In genomic region chr2:155991863-155992321, GRCm38 (mm10) we compare ENCODE assay signal across 9 mouse cellular contexts. TPM values are rescaled to one million over a fixed set of nuclear protein-coding genes. Genes with fewer than 3 reads are reported as not detected.
A peak's percentile ranks its signal among the peaks of the same experiment; 100 is the strongest.
DNase-seq lines count a peak whose midpoint lies in the region; ATAC-seq and TF ChIP-seq lines count a peak whose summit lies in the region.
"Had no signal": no experiment of that assay in that cellular context is flagged by ENCODE, and none has a peak within 500 bp of the region (broad histone marks: within the 10 kb centered on the region; RNA-seq: fewer than 3 reads in every experiment).

No protein-coding gene starts in this region.

- no peak overlapping the region for H3K4me3 ChIP-seq in hindbrain, embryonic 15.5 days
- no peak overlapping the region for H3K4me3 ChIP-seq in hindbrain, embryonic 11.5 days (ENCODE audit: low read depth, low read length)
- no peak overlapping the region for H3K4me3 ChIP-seq in intestine, embryonic 16.5 days (ENCODE audit: low read length)
- peak overlapping the region; percentile 63 for H3K4me3 ChIP-seq in liver, embryonic 13.5 days (replicated peaks)

- DNase-seq in hindbrain, embryonic 11.5 days (ENCODE audit: low spot score), result no peak
- DNase-seq in brain, embryonic 14.5 days (ENCODE audit: low read depth), result peak; percentile 68
- DNase-seq in frontal cortex, postnatal 36 days (ENCODE audit: low spot score in 2 of 2), result peak; percentile 19 to 53
- peak; percentile 40 for DNase-seq in liver, embryonic 13.5 days
- DNase-seq in right cerebral cortex, postnatal 4 days, result peak; percentile 47
- no peak for DNase-seq in thymus, postnatal 0 days (ENCODE audit: low spot score)

- H3K4me2 ChIP-seq in hindbrain, embryonic 15.5 days, result no peak overlapping the region
- no peak overlapping the region for H3K4me2 ChIP-seq in hindbrain, embryonic 11.5 days (replicated peaks; ENCODE audit: low read depth, low read length)
- H3K4me2 ChIP-seq in intestine, embryonic 16.5 days (ENCODE audit: low read depth, low read length), result no peak overlapping the region
- H3K4me2 ChIP-seq in liver, embryonic 13.5 days, result peak overlapping the region; percentile 74

- peaks cover 91% of the 10 kb centered on the region for H3K36me3 ChIP-seq in hindbrain, embryonic 15.5 days
- peaks cover 15% of the 10 kb centered on the region for H3K36me3 ChIP-seq in hindbrain, embryonic 11.5 days (ENCODE audit: control insufficient read depth, insufficient read depth, low read length)
- H3K36me3 ChIP-seq in intestine, embryonic 16.5 days (ENCODE audit: control insufficient read depth, insufficient read depth, low read length), result peaks cover 27% of the 10 kb centered on the region
- peaks cover 92% of the 10 kb centered on the region for H3K36me3 ChIP-seq in liver, embryonic 13.5 days

- no peak overlapping the region for H3K9ac ChIP-seq in hindbrain, embryonic 15.5 days
- no peak overlapping the region for H3K9ac ChIP-seq in hindbrain, embryonic 11.5 days (ENCODE audit: low read depth, low read length)
- H3K9ac ChIP-seq in intestine, embryonic 16.5 days (ENCODE audit: low read depth, low read length), result 0 out of 2 replicates have a peak overlapping the region, but pooled peaks have one; percentile 34
- peak overlapping the region; percentile 73 for H3K9ac ChIP-seq in liver, embryonic 13.5 days

- no peaks in the 10 kb centered on the region for H3K9me3 ChIP-seq in hindbrain, embryonic 15.5 days
- no peaks in the 10 kb centered on the region for H3K9me3 ChIP-seq in hindbrain, embryonic 11.5 days (ENCODE audit: control insufficient read depth, low read length)
- H3K9me3 ChIP-seq in intestine, embryonic 16.5 days (ENCODE audit: control insufficient read depth, low read length), result no peaks in the 10 kb centered on the region
- H3K9me3 ChIP-seq in liver, embryonic 13.5 days (replicated peaks), result no peaks in the 10 kb centered on the region

- WGBS in hindbrain, embryonic 15.5 days, result 76% methylated on average over 14 of the region's 14 CpGs
- 87% methylated on average over 14 of the region's 14 CpGs for WGBS in hindbrain, embryonic 11.5 days
- 73% methylated on average over 14 of the region's 14 CpGs for WGBS in intestine, embryonic 16.5 days
- 75% methylated on average over 14 of the region's 14 CpGs for WGBS in liver, embryonic 13.5 days (ENCODE audit: insufficient replicate concordance)

- H3K4me1 ChIP-seq in hindbrain, embryonic 15.5 days (replicated peaks), result no peaks in the 10 kb centered on the region
- H3K4me1 ChIP-seq in hindbrain, embryonic 11.5 days (replicated peaks; ENCODE audit: control insufficient read depth, insufficient read depth, low read length), result no peaks in the 10 kb centered on the region
- peaks cover 9% of the 10 kb centered on the region; the same call in 1 of the 2 replicates for H3K4me1 ChIP-seq in intestine, embryonic 16.5 days (ENCODE audit: control insufficient read depth, insufficient read depth, low read length)
- peaks cover 81% of the 10 kb centered on the region for H3K4me1 ChIP-seq in liver, embryonic 13.5 days (replicated peaks)

- TF ChIP-seq CTCF in brain, embryonic 14.5 days (IDR thresholded peaks at IDR 0.05; ENCODE audit: borderline replicate concordance, extremely low read depth, insufficient read depth, insufficient read length), result no peak

- peak overlapping the region; percentile 52 for H3K27ac ChIP-seq in hindbrain, embryonic 15.5 days (replicated peaks)
- no peak overlapping the region for H3K27ac ChIP-seq in hindbrain, embryonic 11.5 days (ENCODE audit: low read depth, low read length)
- H3K27ac ChIP-seq in intestine, embryonic 16.5 days (ENCODE audit: low read length), result peak overlapping the region; percentile 71
- peak overlapping the region; percentile 94 for H3K27ac ChIP-seq in liver, embryonic 13.5 days

- H3K27me3 ChIP-seq in hindbrain, embryonic 15.5 days, result no peaks in the 10 kb centered on the region
- H3K27me3 ChIP-seq in hindbrain, embryonic 11.5 days (ENCODE audit: control insufficient read depth, insufficient read depth, low read length), result no peaks in the 10 kb centered on the region
- H3K27me3 ChIP-seq in intestine, embryonic 16.5 days (replicated peaks; ENCODE audit: control insufficient read depth, insufficient read depth, low read length), result no peaks in the 10 kb centered on the region
- no peaks in the 10 kb centered on the region for H3K27me3 ChIP-seq in liver, embryonic 13.5 days

- TF ChIP-seq POLR2A in brain, embryonic 14.5 days (IDR thresholded peaks at IDR 0.05; ENCODE audit: borderline replicate concordance, extremely low read depth, insufficient read depth, insufficient read length, poor library complexity, severe bottlenecking), result no peak

- ATAC-seq in hindbrain, embryonic 15.5 days (ENCODE audit: low FRiP score, low read depth), result peak; percentile 75; the same call in 1 of the 2 replicates
- no peak for ATAC-seq in hindbrain, embryonic 11.5 days (ENCODE audit: low FRiP score)
- ATAC-seq in intestine, embryonic 16.5 days, result peak; percentile 94
- ATAC-seq in liver, embryonic 13.5 days (ENCODE audit: low read depth), result peak; percentile 37

RNA-seq across cellular contexts. Expression of gene 6430550D23Rik, which starts 15.9 kb away (rescaled TPM):
- 1.2 and 2.9 TPM in 2 replicates for polyA plus RNA-seq in hindbrain, embryonic 15.5 days (2015; fragmentation: Nextera tagmentation; extraction: Ambion mirVana)
- polyA plus RNA-seq in hindbrain, embryonic 11.5 days (2014; fragmentation: Nextera tagmentation; extraction: Ambion mirVana), result 1.4 and 2.5 TPM in 2 replicates
- 3.0 and 5.9 TPM in 2 replicates for polyA plus RNA-seq in brain, embryonic 14.5 days (2012; rRNA removed)
- 1.7 and 1.9 TPM in 2 replicates for polyA plus RNA-seq in intestine, embryonic 16.5 days (2015; fragmentation: Nextera tagmentation; extraction: Ambion mirVana)
- 1.3 and 1.9 TPM in 2 replicates for polyA plus RNA-seq in liver, embryonic 13.5 days (2015; fragmentation: Nextera tagmentation; extraction: Ambion mirVana)
- polyA plus RNA-seq in thymus, postnatal 0 days (2015; fragmentation: Nextera tagmentation; extraction: Ambion mirVana), result 2.1 TPM in 2 replicates

RNA-seq across cellular contexts. Expression of gene Ergic3, which starts 16.0 kb away (rescaled TPM):
- polyA plus RNA-seq in hindbrain, embryonic 15.5 days (2015; fragmentation: Nextera tagmentation; extraction: Ambion mirVana), result 426 and 467 TPM in 2 replicates
- polyA plus RNA-seq in hindbrain, embryonic 11.5 days (2014; fragmentation: Nextera tagmentation; extraction: Ambion mirVana), result 238 and 243 TPM in 2 replicates
- polyA plus RNA-seq in brain, embryonic 14.5 days (2012; rRNA removed), result 418 and 463 TPM in 2 replicates
- polyA plus RNA-seq in intestine, embryonic 16.5 days (2015; fragmentation: Nextera tagmentation; extraction: Ambion mirVana), result 268 and 281 TPM in 2 replicates
- 90.8 and 96.9 TPM in 2 replicates for polyA plus RNA-seq in liver, embryonic 13.5 days (2015; fragmentation: Nextera tagmentation; extraction: Ambion mirVana)
- 175 and 186 TPM in 2 replicates for polyA plus RNA-seq in thymus, postnatal 0 days (2015; fragmentation: Nextera tagmentation; extraction: Ambion mirVana)

RNA-seq across cellular contexts. Expression of gene Cep250, which starts 35.6 kb away (rescaled TPM):
- 13.6 and 16.9 TPM in 2 replicates for polyA plus RNA-seq in hindbrain, embryonic 15.5 days (2015; fragmentation: Nextera tagmentation; extraction: Ambion mirVana)
- polyA plus RNA-seq in hindbrain, embryonic 11.5 days (2014; fragmentation: Nextera tagmentation; extraction: Ambion mirVana), result 14.9 and 23.3 TPM in 2 replicates
- 16.0 and 23.7 TPM in 2 replicates for polyA plus RNA-seq in brain, embryonic 14.5 days (2012; rRNA removed)
- 11.1 and 12.7 TPM in 2 replicates for polyA plus RNA-seq in intestine, embryonic 16.5 days (2015; fragmentation: Nextera tagmentation; extraction: Ambion mirVana)
- polyA plus RNA-seq in liver, embryonic 13.5 days (2015; fragmentation: Nextera tagmentation; extraction: Ambion mirVana), result 10.7 and 13.6 TPM in 2 replicates
- polyA plus RNA-seq in thymus, postnatal 0 days (2015; fragmentation: Nextera tagmentation; extraction: Ambion mirVana), result 16.6 and 23.4 TPM in 2 replicates

RNA-seq across cellular contexts. Expression of gene Gdf5, which starts 46.7 kb away (rescaled TPM):
- 1.8 and 2.8 TPM in 2 replicates for polyA plus RNA-seq in hindbrain, embryonic 15.5 days (2015; fragmentation: Nextera tagmentation; extraction: Ambion mirVana)
- polyA plus RNA-seq in hindbrain, embryonic 11.5 days (2014; fragmentation: Nextera tagmentation; extraction: Ambion mirVana), result 1.3 and 1.4 TPM in 2 replicates
- 1.4 and 1.7 TPM in 2 replicates for polyA plus RNA-seq in brain, embryonic 14.5 days (2012; rRNA removed)
- 0.69 and 0.79 TPM in 2 replicates for polyA plus RNA-seq in intestine, embryonic 16.5 days (2015; fragmentation: Nextera tagmentation; extraction: Ambion mirVana)
- polyA plus RNA-seq in liver, embryonic 13.5 days (2015; fragmentation: Nextera tagmentation; extraction: Ambion mirVana), result 0.12 TPM in 1 of 2 replicates, not detected in the other
- polyA plus RNA-seq in thymus, postnatal 0 days (2015; fragmentation: Nextera tagmentation; extraction: Ambion mirVana), result 0.22 and 0.25 TPM in 2 replicates

RNA-seq across cellular contexts. Expression of gene Gm15557, which starts 51.4 kb away (rescaled TPM):
- polyA plus RNA-seq in hindbrain, embryonic 15.5 days (2015; fragmentation: Nextera tagmentation; extraction: Ambion mirVana), result not detected in 2 replicates
- polyA plus RNA-seq in hindbrain, embryonic 11.5 days (2014; fragmentation: Nextera tagmentation; extraction: Ambion mirVana), result not detected in 2 replicates
- polyA plus RNA-seq in brain, embryonic 14.5 days (2012; rRNA removed), result not detected in 2 replicates
- 0.18 TPM in 1 of 2 replicates, not detected in the other for polyA plus RNA-seq in intestine, embryonic 16.5 days (2015; fragmentation: Nextera tagmentation; extraction: Ambion mirVana)
- not detected in 2 replicates for polyA plus RNA-seq in liver, embryonic 13.5 days (2015; fragmentation: Nextera tagmentation; extraction: Ambion mirVana)
- polyA plus RNA-seq in thymus, postnatal 0 days (2015; fragmentation: Nextera tagmentation; extraction: Ambion mirVana), result not detected in 2 replicates
- polyA plus RNA-seq: neural tube, embryonic 11.5 days had no signal

Comparison
In these comparisons a context has a peak if more than half of its experiments do, and no peak if none do; other contexts are left out.
1. H3K9ac ChIP-seq: peak in intestine, embryonic 16.5 days (single experiment) and liver, embryonic 13.5 days (single experiment); none in hindbrain, embryonic 15.5 days (single experiment) and hindbrain, embryonic 11.5 days (single experiment).
2. DNase-seq: peak in brain, embryonic 14.5 days (single experiment), frontal cortex, postnatal 36 days (2 of 2), liver, embryonic 13.5 days (single experiment) and right cerebral cortex, postnatal 4 days (single experiment); none in hindbrain, embryonic 11.5 days (single experiment) and thymus, postnatal 0 days (single experiment).